Mouse (Mus musculus) monocyte, adult 2 months (primary cell): Measurements from ENCODE around the gene Gpr139.

Experiments
- DNase-seq, 2 experiments: peaks; one replicate each; pipeline ENCODE4 v3.0.0; 2022; ENCODE audit warnings: low spot score in 2 of 2, low read depth in 1 of 2

The Gpr139 gene

DNA sequence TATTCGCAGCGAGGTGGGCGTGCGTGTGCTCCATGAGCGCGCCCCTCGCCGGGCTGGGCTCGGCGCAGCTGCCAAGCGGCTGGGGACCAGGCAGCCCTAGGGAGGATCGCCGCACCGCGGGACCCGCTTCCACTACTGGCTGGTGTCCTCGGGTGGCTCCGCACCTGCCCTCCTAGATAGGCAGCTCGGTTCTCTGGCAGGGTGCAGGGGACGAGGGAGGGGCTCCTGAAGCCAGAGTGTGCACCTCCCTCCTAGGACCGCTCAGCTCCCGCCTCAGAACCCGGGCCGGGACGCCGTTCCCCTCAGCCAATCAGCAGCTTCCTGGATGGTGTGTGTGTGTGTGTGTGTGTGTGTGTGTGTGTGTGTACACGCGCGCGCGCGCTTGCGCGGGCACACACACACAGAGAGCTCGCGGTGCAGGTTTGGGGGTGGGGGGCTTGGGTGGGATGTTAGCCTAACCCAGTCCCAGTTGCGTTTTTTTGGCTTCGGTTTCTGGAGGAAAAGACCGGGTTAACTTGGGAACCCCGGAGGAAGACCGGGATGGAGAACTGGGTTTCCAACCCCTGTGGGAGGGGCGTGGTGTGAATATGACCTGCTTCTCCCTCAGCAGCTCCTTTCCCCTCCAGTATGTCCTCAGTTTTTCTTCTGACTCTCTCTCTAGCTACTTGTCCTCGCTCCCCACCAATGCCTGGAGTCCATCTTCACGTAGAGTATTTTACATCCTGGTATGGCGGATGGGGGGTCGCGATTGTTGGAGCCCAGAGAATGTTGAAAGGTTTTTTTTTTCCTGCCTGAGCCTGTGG, at the start of gene Gpr139:
Gpr139 (minus strand) TSS at position 263 of the 803 bp plus-strand sequence.
- DNase-seq: no peak

DNA sequence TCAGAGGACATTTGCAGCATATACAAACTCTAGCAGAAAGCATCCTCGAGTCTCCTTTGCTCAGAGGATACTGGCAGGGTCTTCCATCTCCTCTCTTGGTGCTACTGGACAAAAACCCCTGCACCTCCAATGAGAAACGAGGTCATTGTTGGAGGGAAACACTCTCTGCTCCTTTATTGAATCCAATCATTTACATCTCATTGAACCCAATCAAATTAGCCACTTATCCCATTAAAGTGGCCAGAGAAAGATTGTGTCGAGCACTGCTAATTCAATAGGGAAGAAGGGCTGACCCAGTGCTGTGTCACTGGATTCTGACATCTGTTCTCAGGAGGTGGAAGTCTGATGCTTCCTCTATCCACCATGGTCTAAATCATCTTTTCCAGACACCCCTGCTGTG, 46.6 kb upstream of the Gpr139 start:
- no peak for DNase-seq

- no peak for DNase-seq
Measured at GRCm38 (mm10) chr7:119222706-119223105, 38.3 kb upstream of the Gpr139 start.

DNA sequence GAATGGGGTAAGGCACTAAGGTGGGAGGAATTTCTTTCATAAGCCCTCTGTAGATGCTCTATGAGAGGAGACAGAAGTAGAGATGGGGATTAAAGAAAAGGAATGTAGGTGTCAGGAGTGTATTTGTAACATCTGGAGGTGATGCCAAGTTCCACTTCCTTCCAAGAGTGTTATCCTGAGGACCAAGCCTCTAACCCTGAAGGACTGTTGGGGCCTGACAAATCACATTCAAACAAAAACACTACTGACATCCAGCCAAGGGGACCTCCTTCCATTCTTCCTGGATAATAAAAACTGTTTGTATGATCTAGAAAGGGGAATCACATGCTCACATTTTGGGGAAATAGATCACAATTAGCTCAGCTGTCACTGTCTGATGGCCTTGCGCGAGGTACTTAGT, 34.7 kb upstream of the Gpr139 start:
- DNase-seq: no peak

GRCm38 (mm10) chr7:119207251-119207650, 22.8 kb upstream of the Gpr139 start:
- DNase-seq: no peak

GRCm38 (mm10) chr7:119186374-119186773, 2.0 kb upstream of the Gpr139 start:
- no peak for DNase-seq

DNA sequence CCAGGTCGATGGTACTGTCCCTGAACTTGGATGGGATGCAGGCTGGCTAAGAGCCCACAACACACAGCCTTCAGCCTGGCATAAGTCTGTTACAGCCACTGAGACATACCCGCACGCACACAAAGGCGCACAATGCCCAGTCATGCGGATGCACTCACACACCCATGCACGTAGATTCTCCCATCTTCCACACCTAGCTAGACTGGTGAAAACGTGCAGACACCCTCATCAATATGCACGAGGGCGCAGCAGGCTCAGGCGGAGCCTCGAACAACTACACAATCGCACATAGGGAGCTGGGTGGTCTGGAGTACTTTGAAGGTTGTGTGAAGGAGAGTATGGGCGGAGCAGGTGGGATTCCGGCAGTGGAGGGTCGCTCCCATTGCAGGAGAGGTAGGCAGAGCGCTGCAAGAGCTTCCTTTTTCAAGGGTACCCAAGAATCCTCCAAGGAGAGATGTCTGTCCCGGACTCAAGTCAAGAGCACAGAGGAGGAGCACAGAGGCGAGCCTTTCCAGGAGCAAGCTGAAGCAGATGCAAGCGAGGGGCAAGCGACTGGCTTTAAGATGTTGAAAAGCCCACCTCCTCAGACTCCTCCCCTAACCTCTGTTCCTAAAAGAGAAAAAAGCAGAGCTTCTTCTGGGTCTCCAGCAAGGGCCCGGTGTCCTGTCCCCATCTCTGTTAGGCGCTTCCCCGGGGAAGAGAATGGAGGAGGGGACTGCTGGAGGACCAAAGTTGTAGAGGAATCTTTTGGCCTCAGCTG, 958 bp upstream of the Gpr139 start:
- no peak for DNase-seq

DNA sequence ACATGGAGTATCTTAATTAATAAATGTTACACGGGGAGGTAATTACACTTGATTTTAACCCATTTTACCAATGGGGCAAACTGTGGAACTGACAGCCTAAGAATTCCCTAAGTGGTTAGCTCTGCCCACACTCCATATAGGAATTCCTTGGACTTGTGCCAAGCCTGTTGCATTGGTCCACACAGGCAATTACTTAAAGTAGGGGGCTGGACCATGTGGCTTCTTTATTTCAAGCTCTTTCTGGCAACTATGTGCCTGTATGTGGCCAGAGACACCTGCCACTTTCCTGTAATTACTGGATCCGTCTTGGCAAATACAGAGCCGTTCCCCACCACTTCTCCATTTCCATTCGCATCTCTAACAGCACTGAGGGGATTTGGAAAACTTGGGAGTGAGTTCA, 3.4 kb downstream of the Gpr139 start:
- DNase-seq: no peak

GRCm38 (mm10) chr7:119160015-119160414, 24.4 kb downstream of the Gpr139 start:
- no peak for DNase-seq

GRCm38 (mm10) chr7:119111771-119112170, 72.6 kb downstream of the Gpr139 start:
- DNase-seq: no peak

- DNase-seq: no peak
Measured at GRCm38 (mm10) chr7:119105878-119106277, 78.5 kb downstream of the Gpr139 start.

- DNase-seq: no peak
Measured at GRCm38 (mm10) chr7:119096583-119096982, 87.8 kb downstream of the Gpr139 start.
